Mouse (Mus musculus) cortical plate, adult 2 months (tissue): ENCODE measurements around the gene Stambpl1.

Experiments
- CTCF ChIP-seq: fragments of 200-500 bp; IDR thresholded peaks from 2 replicates; pipeline ENCODE4 v1.5.1; 2011; ENCODE audit warnings: mild to moderate bottlenecking, control low read depth, low read length; ENCODE audit not compliant: insufficient read depth; ENCODE audit errors: extremely low read depth
- POLR2A ChIP-seq: fragments of 200-500 bp; IDR thresholded peaks from 2 replicates; pipeline ENCODE4 v1.6.1; 2011; ENCODE audit warnings: mild to moderate bottlenecking, low read length, control low read depth; ENCODE audit not compliant: insufficient read depth; ENCODE audit errors: extremely low read depth

DNA sequence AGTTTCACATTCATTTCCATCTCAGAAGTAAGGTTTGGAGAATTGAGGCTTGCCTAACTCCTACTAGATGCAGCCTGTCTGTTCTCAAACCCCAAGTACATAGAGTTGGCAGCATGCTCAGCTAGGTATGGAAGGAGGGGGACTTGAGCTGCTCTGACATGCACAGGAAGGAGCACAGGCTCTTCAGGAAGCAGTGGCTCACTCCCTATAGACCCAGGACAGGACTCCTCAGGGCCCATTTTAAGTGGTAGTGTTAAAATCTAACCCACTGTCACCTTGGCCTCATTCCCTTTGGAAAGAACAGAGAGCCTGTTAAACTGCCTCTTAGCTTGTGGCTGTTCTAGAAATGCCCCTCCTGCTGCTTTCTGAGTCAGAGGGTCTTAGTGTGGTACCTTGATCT is 50.9 kb downstream of the Stambpl1 start:
- TF ChIP-seq POLR2A (no peak), CTCF (no peak)
